Mouse (Mus musculus) heart, adult 2 months (tissue): ENCODE results near the gene Oas1f. TPM values are rescaled to one million over a fixed set of nuclear protein-coding genes. Genes with fewer than 3 reads are reported as not detected.
"Not testable (repeated sequence)": the region's sequence is repeated elsewhere in the genome, so short reads cannot be mapped to it uniquely, and the experiment has no call there.

Experiments used
- DNase-seq, 2 experiments: peaks; one replicate each; pipeline ENCODE4 v3.0.0; 2021
- H3K27ac ChIP-seq: fragments of 200-600 bp; 2 replicates; pipeline ENCODE4 v1.8.1; 2022
- H3K27me3 ChIP-seq: fragments of 200-500 bp; 2 replicates; pipeline ENCODE4 v1.6.1; 2012; ENCODE audit warnings: mild to moderate bottlenecking, low read length, inconsistent platforms, mixed read lengths; ENCODE audit not compliant: control insufficient read depth, insufficient read depth
- H3K36me3 ChIP-seq: fragments of 200-500 bp; 2 replicates; pipeline ENCODE4 v1.6.1; 2012; ENCODE audit warnings: low read length, inconsistent platforms; ENCODE audit not compliant: control insufficient read depth, insufficient read depth
- H3K4me1 ChIP-seq: fragments of 200-500 bp; 2 replicates; pipeline ENCODE4 v1.6.1; 2011; ENCODE audit warnings: low read length; ENCODE audit not compliant: control insufficient read depth, insufficient read depth
- H3K4me3 ChIP-seq: fragments of 200-600 bp; 2 replicates; pipeline ENCODE4 v1.8.1; 2022
- H3K79me2 ChIP-seq: fragments of 200-500 bp; replicated peaks from 2 replicates; pipeline ENCODE4 v1.6.1; 2012; ENCODE audit warnings: mild to moderate bottlenecking, inconsistent platforms, low read length, moderate library complexity, mixed read lengths; ENCODE audit not compliant: control insufficient read depth, insufficient read depth
- H3K9ac ChIP-seq: fragments of 200-500 bp; 2 replicates; pipeline ENCODE4 v1.6.1; 2012; ENCODE audit warnings: low read depth, mild to moderate bottlenecking, control low read depth, inconsistent platforms, low read length, mixed read lengths
- CTCF ChIP-seq: fragments of 200-600 bp; IDR thresholded peaks from 2 replicates; pipeline ENCODE4 v1.8.1; 2022; ENCODE audit warnings: antibody characterized with exemption, mild to moderate bottlenecking, moderate library complexity
- EP300 ChIP-seq: fragments of 200-500 bp; IDR thresholded peaks from 2 replicates; pipeline ENCODE4 v1.6.1; 2011; ENCODE audit warnings: low read depth, low read length, control low read depth; ENCODE audit not compliant: insufficient read depth
- POLR2A ChIP-seq: fragments of 200-500 bp; IDR thresholded peaks from 2 replicates; pipeline ENCODE4 v1.6.1; 2011; ENCODE audit warnings: mild to moderate bottlenecking, low read depth, low read length, control low read depth; ENCODE audit not compliant: insufficient read depth
- WGBS: fragments of 180-500 bp; shearing (Covaris S2); methylation state at CpG from one replicate; pipeline ENCODE4 v1.1.7; 2018; 5-methylcytosine and 5-hydroxymethylcytosine counted together
- intact Hi-C: fragments of 180-260 bp; cut with DNase I; formaldehyde crosslinking; loops from one replicate; pipeline ENCODE4 v1.15.1; 2025
- polyA plus RNA-seq: library from polyadenylated mRNA; depleted of rRNA; stranded (reverse); fragments of >200 nt; gene quantifications from 2 replicates; pipeline ENCODE4 v1.2.3, GENCODE M21; 2012
- total RNA-seq, 2 experiments: library from RNA; stranded (reverse); gene quantifications; 2 replicates each; pipeline ENCODE4 v1.2.3; 2021

Gene Oas1f
- total and polyA plus RNA-seq, 3 experiments: not detected

DNA sequence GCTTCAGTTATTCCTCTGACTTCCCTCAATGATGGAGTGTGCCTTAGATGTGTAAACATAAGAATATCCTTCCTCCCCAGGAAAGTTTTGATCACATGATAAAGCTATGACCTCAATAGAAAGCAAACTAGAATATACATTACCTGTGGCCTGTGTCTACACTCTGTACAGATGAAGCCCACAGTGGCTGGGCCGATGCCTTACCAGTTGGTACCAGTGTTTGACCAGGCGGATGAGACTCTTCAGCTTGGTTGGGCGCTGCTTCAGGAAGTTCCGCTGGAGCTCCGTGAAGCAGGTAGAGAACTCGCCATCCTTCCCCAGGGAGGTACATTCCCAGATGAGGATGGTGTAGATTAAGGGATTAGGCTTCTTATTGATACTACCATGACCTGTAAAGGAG lies 34.5 kb downstream of the Oas1f start:
- H3K27ac ChIP-seq, H3K79me2 ChIP-seq, DNase-seq, H3K36me3 ChIP-seq, intact Hi-C loops, H3K4me3 ChIP-seq, H3K27me3 ChIP-seq, H3K9ac ChIP-seq, H3K4me1 ChIP-seq: not testable (repeated sequence)
- WGBS: 86% methylated on average over 6 of the region's 6 CpGs

GRCm38 (mm10) chr5:120887413-120887812 lies 40.2 kb downstream of the Oas1f start, which contains the start of gene Oas1g:
Gene Oas1g, minus strand, starts transcription at chr5:120887613.
- H3K36me3 ChIP-seq, H3K79me2 ChIP-seq, H3K9ac ChIP-seq, H3K27me3 ChIP-seq, DNase-seq, H3K4me3 ChIP-seq, H3K4me1 ChIP-seq, H3K27ac ChIP-seq: not testable (repeated sequence)
- 13% methylated on average over 7 of the region's 9 CpGs for WGBS
- intact Hi-C loops: loop anchor here (2.0 kb wide), 1 partner anchor 17 kb away; no protein-coding TSS in a partner anchor

DNA sequence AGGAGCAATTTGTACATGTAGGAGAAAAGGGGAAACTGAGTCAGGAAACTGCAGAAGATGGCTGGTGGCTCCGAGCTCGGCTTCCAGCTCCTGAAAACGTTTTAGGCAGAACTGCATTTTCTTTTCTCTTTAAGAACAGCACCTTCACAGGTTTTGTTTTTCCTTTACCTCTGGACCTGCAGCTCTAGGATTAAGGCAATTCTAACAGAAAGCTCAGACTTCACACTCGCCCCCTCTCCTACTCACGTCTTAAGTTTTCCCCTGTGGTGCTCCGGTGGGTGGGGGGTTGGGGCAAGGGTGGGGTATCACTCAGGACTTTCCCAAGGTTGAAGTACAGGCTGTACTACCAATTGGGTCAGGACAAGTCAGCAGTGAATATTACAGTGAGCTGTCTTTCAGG lies 40.7 kb downstream of the Oas1f start:
- 38% methylated on average over 6 of the region's 6 CpGs for WGBS
- TF ChIP-seq EP300 (no peak), CTCF (no peak), POLR2A (no peak)
- H3K27ac ChIP-seq: no peak overlapping the region
- H3K79me2 ChIP-seq: no peaks in the 10 kb centered on the region
- H3K4me3 ChIP-seq: no peak overlapping the region
- intact Hi-C loops: loop anchor here (2.0 kb wide), 1 partner anchor 17 kb away; no protein-coding TSS in a partner anchor
- H3K36me3 ChIP-seq: no peaks in the 10 kb centered on the region
- no peak overlapping the region for H3K9ac ChIP-seq
- no peak for DNase-seq
- no peaks in the 10 kb centered on the region for H3K4me1 ChIP-seq
- no peaks in the 10 kb centered on the region for H3K27me3 ChIP-seq

GRCm38 (mm10) chr5:120888294-120888815 lies 41.2 kb downstream of the Oas1f start:
- H3K4me3 ChIP-seq, H3K9ac ChIP-seq, DNase-seq, H3K27me3 ChIP-seq, intact Hi-C loops, H3K27ac ChIP-seq, H3K4me1 ChIP-seq, H3K79me2 ChIP-seq, H3K36me3 ChIP-seq: not testable (repeated sequence)
- 35% methylated on average over 4 of the region's 4 CpGs for WGBS

- Histone ChIP-seq H3K27me3 (no peaks in the 10 kb centered on the region), H3K36me3 (no peaks in the 10 kb centered on the region), H3K27ac (no peak overlapping the region), H3K9ac (no peak overlapping the region), H3K4me1 (no peaks in the 10 kb centered on the region), H3K4me3 (no peak overlapping the region), H3K79me2 (no peaks in the 10 kb centered on the region)
- WGBS: 63% methylated on average over 2 of the region's 2 CpGs
- TF ChIP-seq EP300 (no peak), CTCF (no peak)
- intact Hi-C loops: no loop called here
- no peak for DNase-seq
Measured at GRCm38 (mm10) chr5:120890026-120890425, 42.9 kb downstream of the Oas1f start.

DNA sequence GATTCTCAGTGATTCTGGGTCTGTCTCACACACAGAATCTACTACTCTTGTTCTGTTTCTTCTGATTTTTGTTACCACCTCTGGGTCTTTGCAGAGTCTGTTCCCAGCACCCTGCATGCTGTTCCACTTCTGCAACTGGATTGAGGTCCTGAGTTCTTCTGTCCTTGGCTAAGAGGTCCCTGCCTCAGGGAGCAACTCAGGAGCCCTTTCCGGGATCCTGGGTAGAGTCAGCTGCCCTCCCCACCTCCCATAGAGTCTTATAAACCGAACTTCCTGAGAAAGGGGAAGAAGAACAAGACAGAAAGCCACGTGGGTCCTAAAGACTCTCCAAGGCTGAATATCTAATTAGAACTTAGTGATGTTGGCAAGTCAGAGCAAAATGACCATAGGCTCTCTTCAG lies 43.8 kb downstream of the Oas1f start:
- Histone ChIP-seq H3K4me1 (no peaks in the 10 kb centered on the region), H3K27ac (no peak overlapping the region), H3K36me3 (no peaks in the 10 kb centered on the region), H3K27me3 (no peaks in the 10 kb centered on the region), H3K9ac (no peak overlapping the region), H3K4me3 (no peak overlapping the region), H3K79me2 (no peaks in the 10 kb centered on the region)
- intact Hi-C loops: no loop called here
- TF ChIP-seq POLR2A (no peak), EP300 (no peak), CTCF (no peak)
- 41% methylated on average over 3 of the region's 3 CpGs for WGBS
- no peak for DNase-seq

GRCm38 (mm10) chr5:120891566-120892242 lies 44.5 kb downstream of the Oas1f start:
- H3K4me3 ChIP-seq, intact Hi-C loops, H3K4me1 ChIP-seq, H3K27ac ChIP-seq, H3K79me2 ChIP-seq, DNase-seq, H3K36me3 ChIP-seq, H3K9ac ChIP-seq, H3K27me3 ChIP-seq: not testable (repeated sequence)
- WGBS: 64% methylated on average over 2 of the region's 2 CpGs
